Mouse (Mus musculus) brain, embryonic 14.5 days (tissue): Measurements from ENCODE around the gene Gpr85.

ENCODE experiments used
- CTCF ChIP-seq: fragments of 200-500 bp; IDR thresholded peaks from 2 replicates; pipeline ENCODE4 v1.5.1; 2012; ENCODE audit warnings: inconsistent platforms, mild to moderate bottlenecking, moderate library complexity, borderline replicate concordance; ENCODE audit not compliant: insufficient read depth, insufficient read length; ENCODE audit errors: extremely low read depth
- POLR2A ChIP-seq: fragments of 200-500 bp; IDR thresholded peaks from 2 replicates; pipeline ENCODE4 v1.6.1; 2012; ENCODE audit warnings: mild to moderate bottlenecking, inconsistent platforms, borderline replicate concordance; ENCODE audit not compliant: poor library complexity, insufficient read depth, insufficient read length, severe bottlenecking; ENCODE audit errors: extremely low read depth

- no peak for TF ChIP-seq POLR2A
- TF ChIP-seq CTCF: no peak
Measured at GRCm38 (mm10) chr6:13837916-13838676, 1.6 kb downstream of the Gpr85 start.
